Mouse (Mus musculus) stomach, embryonic 15.5 days (tissue): Measurements from ENCODE around the gene Serping1. TPM values are rescaled to one million over a fixed set of nuclear protein-coding genes. Genes with fewer than 3 reads are reported as not detected.

Source experiments
- ATAC-seq: fragments of 200-750 bp; cut with Nextera tagmentation; 2 replicates; pipeline ENCODE4 v1.8.0; 2017; ENCODE audit warnings: low read depth, moderate number of reproducible peaks, moderate TSS enrichment; ENCODE audit not compliant: insufficient read depth, low FRiP score
- H3K27ac ChIP-seq: fragments of 300-500 bp; sonication (generic); 2 replicates; pipeline ENCODE4 v1.5.1; 2015; ENCODE audit warnings: mild to moderate bottlenecking, inconsistent platforms
- H3K27me3 ChIP-seq: fragments of 300-500 bp; sonication (generic); replicated peaks from 2 replicates; pipeline ENCODE4 v1.6.1; 2015; ENCODE audit warnings: inconsistent platforms
- H3K36me3 ChIP-seq: fragments of 300-500 bp; sonication (generic); 2 replicates; pipeline ENCODE4 v1.6.1; 2015; ENCODE audit warnings: inconsistent platforms
- H3K4me1 ChIP-seq: fragments of 300-500 bp; sonication (generic); 2 replicates; pipeline ENCODE4 v1.6.1; 2015; ENCODE audit warnings: inconsistent platforms
- H3K4me2 ChIP-seq: fragments of 300-500 bp; sonication (generic); 2 replicates; pipeline ENCODE4 v1.6.1; 2015; ENCODE audit warnings: mild to moderate bottlenecking, inconsistent platforms
- H3K4me3 ChIP-seq: fragments of 300-500 bp; sonication (generic); replicated peaks from 2 replicates; pipeline ENCODE4 v1.5.1; 2015; ENCODE audit warnings: inconsistent platforms
- H3K9ac ChIP-seq: fragments of 300-500 bp; sonication (generic); 2 replicates; pipeline ENCODE4 v1.6.1; 2015; ENCODE audit warnings: inconsistent platforms
- H3K9me3 ChIP-seq: fragments of 300-500 bp; sonication (generic); 2 replicates; pipeline ENCODE4 v1.6.1; 2016; ENCODE audit warnings: inconsistent platforms
- WGBS: fragments of 180-500 bp; shearing (Covaris S2); methylation state at CpG from one replicate; pipeline ENCODE4 v1.1.7; 2015; 5-methylcytosine and 5-hydroxymethylcytosine counted together
- polyA plus RNA-seq: library from polyadenylated mRNA; unstranded; fragments of >200 nt; fragmentation: Nextera tagmentation; extraction: Ambion mirVana; gene quantifications from 2 replicates; pipeline ENCODE4 v1.2.1, GENCODE M21; 2015

The Serping1 gene
- polyA plus RNA-seq, 1 experiment from 2014 or later = 79.6 TPM

- Histone ChIP-seq H3K36me3 (no peaks in the 10 kb centered on the region), H3K27ac (no peak overlapping the region), H3K4me1 (peaks cover 6% of the 10 kb centered on the region; the same call in 1 of the 2 replicates), H3K27me3 (no peaks in the 10 kb centered on the region), H3K4me2 (no peak overlapping the region), H3K4me3 (no peak overlapping the region), H3K9me3 (no peaks in the 10 kb centered on the region), H3K9ac (no peak overlapping the region)
- 55% methylated on average over 3 of the region's 3 CpGs for WGBS
- no peak for ATAC-seq
Observed at GRCm38 (mm10) chr2:84777706-84778105, 2.5 kb upstream of the Serping1 start.

DNA sequence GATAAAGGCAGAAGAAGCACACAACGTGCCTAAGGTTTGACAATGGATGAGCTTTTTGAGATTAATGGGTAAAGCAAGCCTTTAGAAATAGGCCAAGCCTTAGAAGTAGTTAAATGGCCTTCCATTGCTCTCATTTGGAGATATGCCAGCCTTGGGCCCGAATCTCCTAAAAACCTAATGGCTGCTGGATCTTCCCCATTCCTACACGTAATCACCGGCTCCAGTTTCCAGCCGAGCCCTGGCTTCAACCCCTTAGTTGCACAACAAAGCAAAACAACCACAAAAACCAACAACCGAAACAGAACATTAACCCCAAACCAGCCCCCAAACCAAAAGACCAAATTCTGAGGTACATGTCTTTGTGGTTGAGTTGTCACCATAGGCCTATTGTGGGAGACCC lies 421 bp upstream of the Serping1 start:
- H3K27me3 ChIP-seq = no peaks in the 10 kb centered on the region
- no peak overlapping the region for H3K4me3 ChIP-seq
- no peak overlapping the region for H3K9ac ChIP-seq
- H3K36me3 ChIP-seq = no peaks in the 10 kb centered on the region
- ATAC-seq = no peak
- 65% methylated on average over 6 of the region's 6 CpGs for WGBS
- peak overlapping the region; percentile 9; the same call in 1 of the 2 replicates for H3K4me2 ChIP-seq
- peaks cover 6% of the 10 kb centered on the region; the same call in 1 of the 2 replicates for H3K4me1 ChIP-seq
- peak overlapping the region; percentile 76; the same call in 1 of the 2 replicates for H3K27ac ChIP-seq
- H3K9me3 ChIP-seq = no peaks in the 10 kb centered on the region

- Histone ChIP-seq H3K27ac (peak overlapping the region; percentile 48), H3K4me1 (peaks cover 6% of the 10 kb centered on the region; the same call in 1 of the 2 replicates), H3K9ac (no peak overlapping the region), H3K9me3 (no peaks in the 10 kb centered on the region), H3K4me3 (peak overlapping the region; percentile 31), H3K27me3 (no peaks in the 10 kb centered on the region), H3K36me3 (no peaks in the 10 kb centered on the region), H3K4me2 (peak overlapping the region; percentile 50)
- peak; percentile 87 for ATAC-seq
- WGBS = 3% methylated on average over 15 of the region's 15 CpGs
Observed at GRCm38 (mm10) chr2:84774751-84775150, 493 bp downstream of the Serping1 start.

- H3K36me3 ChIP-seq = no peaks in the 10 kb centered on the region
Observed at GRCm38 (mm10) chr2:84773195-84773594, 2.0 kb downstream of the Serping1 start.

DNA sequence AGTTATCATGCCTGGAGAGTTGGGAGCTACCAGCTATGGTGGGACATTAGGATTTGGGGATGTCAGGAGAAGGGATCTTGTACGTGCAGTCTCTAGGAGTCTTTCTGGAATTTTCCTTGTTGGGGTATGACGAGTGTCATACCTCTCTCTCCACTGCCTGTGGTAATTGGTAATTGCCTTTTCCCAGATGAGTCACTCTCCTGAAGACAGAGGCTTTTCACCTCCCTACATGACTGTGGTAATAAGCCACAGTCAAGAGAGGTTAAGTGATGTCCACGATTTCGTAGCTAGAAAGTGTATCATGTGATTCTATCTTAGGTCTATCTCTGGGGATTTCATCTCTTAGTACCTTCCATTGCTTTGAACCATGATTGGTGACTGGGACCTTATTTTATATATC lies 2.8 kb downstream of the Serping1 start:
- Histone ChIP-seq H3K27me3 (no peaks in the 10 kb centered on the region), H3K4me1 (peaks cover 6% of the 10 kb centered on the region; the same call in 1 of the 2 replicates), H3K4me2 (no peak overlapping the region), H3K9me3 (no peaks in the 10 kb centered on the region), H3K36me3 (no peaks in the 10 kb centered on the region), H3K9ac (no peak overlapping the region), H3K27ac (no peak overlapping the region), H3K4me3 (no peak overlapping the region)
- no peak for ATAC-seq
- WGBS = 86% methylated on average over 4 of the region's 4 CpGs

More at GRCm38 (mm10) chr2:84773195-84773594, 2.0 kb downstream of the Serping1 start:
- Histone ChIP-seq H3K4me1 (peaks cover 6% of the 10 kb centered on the region; the same call in 1 of the 2 replicates), H3K27ac (no peak overlapping the region), H3K4me2 (no peak overlapping the region), H3K9ac (no peak overlapping the region), H3K9me3 (no peaks in the 10 kb centered on the region), H3K4me3 (no peak overlapping the region), H3K27me3 (no peaks in the 10 kb centered on the region)
- 65% methylated on average over 5 of the region's 5 CpGs for WGBS
- ATAC-seq = no peak

DNA sequence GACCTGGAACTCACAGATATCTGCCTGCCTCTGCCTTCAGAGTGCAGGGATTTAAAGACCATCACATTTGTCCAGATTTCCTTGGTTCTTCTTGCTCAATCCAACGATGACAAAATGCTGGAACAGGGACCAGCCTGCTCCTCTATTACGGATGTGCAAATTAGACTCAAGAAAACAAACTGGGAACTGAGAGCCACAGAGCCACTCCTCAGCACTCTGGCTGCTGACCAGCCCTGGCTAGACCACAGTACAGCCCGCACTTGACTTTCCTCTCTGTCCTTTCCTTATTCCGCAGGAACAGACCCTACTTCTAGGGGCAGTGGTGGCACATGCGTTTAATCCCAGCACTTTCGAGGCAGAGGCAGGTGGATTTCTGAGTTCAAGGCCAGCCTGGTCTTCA lies 4.7 kb downstream of the Serping1 start:
- H3K36me3 ChIP-seq = 0 out of 2 replicates have a peak, but pooled peaks cover 2% of the 10 kb centered on the region
- WGBS = 68% methylated on average over 6 of the region's 6 CpGs
- no peak overlapping the region for H3K9ac ChIP-seq
- no peak overlapping the region for H3K4me2 ChIP-seq
- H3K4me1 ChIP-seq = peaks cover 4% of the 10 kb centered on the region; the same call in 1 of the 2 replicates
- no peak overlapping the region for H3K27ac ChIP-seq
- no peaks in the 10 kb centered on the region for H3K9me3 ChIP-seq
- ATAC-seq = no peak
- no peaks in the 10 kb centered on the region for H3K27me3 ChIP-seq
- H3K4me3 ChIP-seq = no peak overlapping the region

GRCm38 (mm10) chr2:84762818-84763217 lies 12.4 kb downstream of the Serping1 start:
- Histone ChIP-seq H3K4me1 (no peaks in the 10 kb centered on the region), H3K36me3 (0 out of 2 replicates have a peak, but pooled peaks cover 2% of the 10 kb centered on the region), H3K27me3 (no peaks in the 10 kb centered on the region), H3K9me3 (no peaks in the 10 kb centered on the region), H3K4me2 (no peak overlapping the region), H3K9ac (no peak overlapping the region), H3K27ac (no peak overlapping the region), H3K4me3 (no peak overlapping the region)
- 45% methylated on average over 1 of the region's 1 CpGs for WGBS
- no peak for ATAC-seq

- Histone ChIP-seq H3K36me3 (0 out of 2 replicates have a peak, but pooled peaks cover 2% of the 10 kb centered on the region), H3K4me1 (no peaks in the 10 kb centered on the region), H3K4me3 (no peak overlapping the region), H3K27me3 (no peaks in the 10 kb centered on the region), H3K4me2 (no peak overlapping the region), H3K9me3 (no peaks in the 10 kb centered on the region), H3K9ac (no peak overlapping the region), H3K27ac (no peak overlapping the region)
- 53% methylated on average over 4 of the region's 4 CpGs for WGBS
- no peak for ATAC-seq
Observed at GRCm38 (mm10) chr2:84762295-84762694, 12.9 kb downstream of the Serping1 start.

- H3K27ac ChIP-seq = no peak overlapping the region
- no peak overlapping the region for H3K4me2 ChIP-seq
- no peaks in the 10 kb centered on the region for H3K9me3 ChIP-seq
- no peaks in the 10 kb centered on the region for H3K27me3 ChIP-seq
- H3K4me3 ChIP-seq = no peak overlapping the region
- ATAC-seq = no peak
- H3K36me3 ChIP-seq = 0 out of 2 replicates have a peak, but pooled peaks cover 2% of the 10 kb centered on the region
- H3K4me1 ChIP-seq = no peaks in the 10 kb centered on the region
- 84% methylated on average over 1 of the region's 1 CpGs for WGBS
- no peak overlapping the region for H3K9ac ChIP-seq
Observed at GRCm38 (mm10) chr2:84761840-84762239, 13.4 kb downstream of the Serping1 start.

GRCm38 (mm10) chr2:84761309-84761708 lies 13.9 kb downstream of the Serping1 start:
- no peak overlapping the region for H3K4me2 ChIP-seq
- no peak overlapping the region for H3K27ac ChIP-seq
- 71% methylated on average over 3 of the region's 3 CpGs for WGBS

DNA sequence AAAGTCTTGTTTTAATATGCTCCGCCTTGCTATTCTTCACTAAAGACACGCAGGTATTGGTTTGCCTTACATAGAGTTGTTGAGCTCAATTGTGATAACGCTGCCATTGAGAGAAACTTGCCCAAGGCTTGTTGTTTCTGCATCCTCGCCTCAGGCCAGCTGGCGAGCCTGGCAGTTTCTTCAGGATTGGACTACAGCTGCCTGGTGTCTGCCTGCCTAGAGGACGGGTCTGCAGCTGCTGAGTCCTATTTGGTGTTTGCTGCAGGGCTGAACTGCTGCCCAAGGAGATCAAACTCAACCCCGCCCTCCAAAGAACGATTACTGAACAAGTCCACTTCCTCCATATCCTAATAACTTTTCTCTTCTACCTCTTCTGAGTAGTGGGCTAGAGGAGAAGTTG lies 14.5 kb downstream of the Serping1 start:
- no peaks in the 10 kb centered on the region for H3K9me3 ChIP-seq
- no peak overlapping the region for H3K27ac ChIP-seq
- H3K4me1 ChIP-seq = no peaks in the 10 kb centered on the region
- H3K4me2 ChIP-seq = no peak overlapping the region
- H3K27me3 ChIP-seq = no peaks in the 10 kb centered on the region
- no peak overlapping the region for H3K9ac ChIP-seq
- H3K36me3 ChIP-seq = no peaks in the 10 kb centered on the region
- no peak overlapping the region for H3K4me3 ChIP-seq
- WGBS = 64% methylated on average over 8 of the region's 8 CpGs
- ATAC-seq = no peak

More at GRCm38 (mm10) chr2:84761309-84761708, 13.9 kb downstream of the Serping1 start:
- Histone ChIP-seq H3K9ac (no peak overlapping the region), H3K27me3 (no peaks in the 10 kb centered on the region), H3K4me3 (no peak overlapping the region), H3K4me1 (no peaks in the 10 kb centered on the region), H3K9me3 (no peaks in the 10 kb centered on the region), H3K36me3 (no peaks in the 10 kb centered on the region)
- no peak for ATAC-seq

DNA sequence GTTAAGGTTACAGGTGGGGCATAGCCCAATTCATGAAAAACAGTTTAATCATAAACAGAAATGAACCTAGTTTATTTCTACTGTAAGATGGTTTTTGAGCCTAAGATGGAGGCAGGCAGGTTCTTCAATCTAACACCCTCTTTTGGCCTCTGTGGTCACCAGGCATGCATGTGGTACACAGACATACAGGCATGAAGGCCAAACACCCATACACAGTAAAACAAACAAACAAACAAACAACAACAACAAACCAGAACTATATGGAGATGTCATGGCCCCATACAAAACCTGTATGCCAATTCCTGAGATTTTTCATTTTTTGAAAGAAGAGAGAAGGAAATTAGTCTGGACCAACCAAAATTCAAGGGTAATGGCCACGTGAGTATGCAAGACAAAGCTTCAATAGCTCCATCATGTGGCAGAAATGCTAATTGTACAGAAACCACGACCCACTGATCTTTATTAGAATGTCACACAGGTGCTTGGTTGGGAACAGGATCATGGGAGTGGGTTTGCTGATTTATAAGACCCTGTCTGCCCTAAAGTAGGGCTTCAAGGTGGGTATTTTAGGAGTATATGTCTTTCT lies 16.6 kb downstream of the Serping1 start:
- Histone ChIP-seq H3K9ac (no peak overlapping the region), H3K27ac (no peak overlapping the region), H3K27me3 (no peaks in the 10 kb centered on the region), H3K9me3 (no peaks in the 10 kb centered on the region), H3K4me3 (no peak overlapping the region), H3K36me3 (no peaks in the 10 kb centered on the region), H3K4me2 (no peak overlapping the region), H3K4me1 (no peaks in the 10 kb centered on the region)
- ATAC-seq = peak; percentile 53; the same call in 1 of the 2 replicates
- WGBS = 1% methylated on average over 2 of the region's 2 CpGs
